17 mouse cellular contexts compared by ENCODE assay signal in the genomic region with DNA sequence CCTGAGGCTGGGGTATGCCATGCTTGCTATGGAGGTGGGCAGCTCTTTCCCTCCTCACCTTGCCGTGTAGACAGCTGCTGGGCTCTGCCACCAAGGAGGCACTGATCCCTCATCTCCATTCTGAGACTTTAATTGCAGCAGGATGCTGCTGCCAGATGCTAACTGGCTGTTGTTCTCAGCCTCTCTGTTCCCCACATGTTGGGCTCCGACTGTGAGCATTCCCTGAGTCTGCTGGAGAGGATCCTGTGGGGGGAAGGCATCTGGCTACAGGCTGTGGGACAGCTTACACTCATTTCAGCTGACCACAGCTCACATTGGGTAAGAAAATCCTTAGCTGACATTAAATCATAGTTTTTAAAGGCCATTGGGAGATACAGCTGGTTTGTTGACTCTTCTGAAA.
DNase-seq lines count a peak whose midpoint lies in the region; ATAC-seq and TF ChIP-seq lines count a peak whose summit lies in the region.
"Had no signal": no experiment of that assay in that cellular context is flagged by ENCODE, and none has a peak within 500 bp of the region (broad histone marks: within the 10 kb centered on the region; RNA-seq: fewer than 3 reads in every experiment).

No protein-coding gene starts in this region.

- DNase-seq in kidney, postnatal 0 days (ENCODE audit: low spot score) = peak; percentile 51
- no peak for DNase-seq in kidney, adult 2 months
- DNase-seq in stomach, postnatal 0 days (ENCODE audit: low spot score) = no peak
- DNase-seq in limb, embryonic 10.5 days (ENCODE audit: low spot score) = peak; percentile 43
- no peak for DNase-seq in left cerebral cortex, adult 11 months (ENCODE audit: low spot score)
- no peak for DNase-seq in thymus, postnatal 0 days (ENCODE audit: low spot score)
- DNase-seq: adrenal gland, adult 2 months; cerebellum, adult 8-10 months; kidney, adult 9 months; right cerebral cortex, postnatal 4 days; thymus, postnatal 36 days had no signal

- H3K9me3 ChIP-seq in kidney, postnatal 0 days (replicated peaks; ENCODE audit: low read length) = no peaks in the 10 kb centered on the region
- no peaks in the 10 kb centered on the region for H3K9me3 ChIP-seq in stomach, embryonic 15.5 days
- H3K9me3 ChIP-seq in stomach, postnatal 0 days (ENCODE audit: control insufficient read depth, low read length) = no peaks in the 10 kb centered on the region
- H3K9me3 ChIP-seq in limb, embryonic 10.5 days (replicated peaks) = no peaks in the 10 kb centered on the region
- H3K9me3 ChIP-seq: hindbrain, embryonic 12.5 days; limb, embryonic 13.5 days had no signal

- TF ChIP-seq POLR2A in kidney, adult 2 months (IDR thresholded peaks at IDR 0.05; ENCODE audit: low read depth, low read length) = no peak

- no peaks in the 10 kb centered on the region for H3K36me3 ChIP-seq in kidney, postnatal 0 days (ENCODE audit: insufficient read depth, low read length)
- no peaks in the 10 kb centered on the region for H3K36me3 ChIP-seq in kidney, adult 2 months (ENCODE audit: control insufficient read depth, insufficient read depth, low read length)
- H3K36me3 ChIP-seq in stomach, embryonic 15.5 days = no peaks in the 10 kb centered on the region
- H3K36me3 ChIP-seq in stomach, postnatal 0 days (ENCODE audit: control insufficient read depth, insufficient read depth, low read length) = no peaks in the 10 kb centered on the region
- H3K36me3 ChIP-seq in limb, embryonic 10.5 days = no peaks in the 10 kb centered on the region
- H3K36me3 ChIP-seq: hindbrain, embryonic 12.5 days; limb, embryonic 13.5 days had no signal

- WGBS in kidney, postnatal 0 days = 71% methylated on average over 2 of the region's 2 CpGs
- WGBS in kidney, adult 2 months = 59% methylated on average over 2 of the region's 2 CpGs
- WGBS in stomach, embryonic 15.5 days = 38% methylated on average over 2 of the region's 2 CpGs
- WGBS in stomach, postnatal 0 days = 53% methylated on average over 2 of the region's 2 CpGs
- WGBS in limb, embryonic 10.5 days = 25% methylated on average over 2 of the region's 2 CpGs

- H3K27me3 ChIP-seq in kidney, postnatal 0 days (ENCODE audit: insufficient read depth, low read length) = no peaks in the 10 kb centered on the region
- H3K27me3 ChIP-seq in kidney, adult 2 months (replicated peaks; ENCODE audit: control insufficient read depth, insufficient read depth, low read length) = no peaks in the 10 kb centered on the region
- no peaks in the 10 kb centered on the region for H3K27me3 ChIP-seq in stomach, embryonic 15.5 days (replicated peaks)
- no peaks in the 10 kb centered on the region for H3K27me3 ChIP-seq in stomach, postnatal 0 days (ENCODE audit: control insufficient read depth, insufficient read depth, low read length)
- H3K27me3 ChIP-seq in limb, embryonic 10.5 days (ENCODE audit: low read depth, poor library complexity, severe bottlenecking) = no peaks in the 10 kb centered on the region
- H3K27me3 ChIP-seq: hindbrain, embryonic 12.5 days; limb, embryonic 13.5 days had no signal

- no peak overlapping the region for H3K9ac ChIP-seq in kidney, postnatal 0 days (ENCODE audit: low read depth, low read length)
- no peak overlapping the region for H3K9ac ChIP-seq in stomach, embryonic 15.5 days
- no peak overlapping the region for H3K9ac ChIP-seq in stomach, postnatal 0 days (ENCODE audit: low read length)
- H3K9ac ChIP-seq: hindbrain, embryonic 12.5 days; limb, embryonic 13.5 days; liver, embryonic 14.5 days had no signal

- H3K4me1 ChIP-seq in kidney, postnatal 0 days (replicated peaks; ENCODE audit: insufficient read depth, low read length) = no peaks in the 10 kb centered on the region
- H3K4me1 ChIP-seq in kidney, adult 2 months (ENCODE audit: control insufficient read depth, insufficient read depth, low read length) = no peaks in the 10 kb centered on the region
- H3K4me1 ChIP-seq in stomach, embryonic 15.5 days = no peaks in the 10 kb centered on the region
- H3K4me1 ChIP-seq in stomach, postnatal 0 days (replicated peaks; ENCODE audit: control insufficient read depth, insufficient read depth) = no peaks in the 10 kb centered on the region
- H3K4me1 ChIP-seq in limb, embryonic 10.5 days = peaks cover 41% of the 10 kb centered on the region

- H3K4me2 ChIP-seq in kidney, postnatal 0 days (ENCODE audit: low read length) = no peak overlapping the region
- no peak overlapping the region for H3K4me2 ChIP-seq in stomach, embryonic 15.5 days
- no peak overlapping the region for H3K4me2 ChIP-seq in stomach, postnatal 0 days (replicated peaks; ENCODE audit: low read depth)
- H3K4me2 ChIP-seq: hindbrain, embryonic 12.5 days; limb, embryonic 13.5 days had no signal

- ATAC-seq in kidney, postnatal 0 days (replicated peaks; ENCODE audit: low FRiP score, low read depth) = no peak; the same call in 1 of the 2 replicates
- peak; percentile 22; the same call in 1 of the 2 replicates for ATAC-seq in stomach, embryonic 15.5 days (ENCODE audit: insufficient read depth, low FRiP score, low read depth)
- no peak; the same call in 1 of the 2 replicates for ATAC-seq in stomach, postnatal 0 days (ENCODE audit: low FRiP score, low TSS enrichment)
- ATAC-seq: midbrain, embryonic 16.5 days had no signal

- no peak overlapping the region for H3K27ac ChIP-seq in kidney, postnatal 0 days
- H3K27ac ChIP-seq in kidney, adult 2 months (ENCODE audit: insufficient read depth, low read depth, low read length) = no peak overlapping the region
- 0 out of 2 replicates have a peak overlapping the region, but pooled peaks have one; percentile 42 for H3K27ac ChIP-seq in stomach, embryonic 15.5 days
- H3K27ac ChIP-seq in stomach, postnatal 0 days (replicated peaks) = no peak overlapping the region
- H3K27ac ChIP-seq in limb, embryonic 10.5 days = no peak overlapping the region
- H3K27ac ChIP-seq: hindbrain, embryonic 12.5 days; layer of hippocampus, adult 2 months; limb, embryonic 13.5 days; liver, embryonic 14.5 days had no signal

- H3K4me3 ChIP-seq in kidney, postnatal 0 days (replicated peaks; ENCODE audit: low read depth, low read length) = no peak overlapping the region
- H3K4me3 ChIP-seq in kidney, adult 2 months (ENCODE audit: insufficient read depth, low read depth, low read length) = no peak overlapping the region
- H3K4me3 ChIP-seq in stomach, embryonic 15.5 days (replicated peaks) = no peak overlapping the region
- H3K4me3 ChIP-seq in stomach, postnatal 0 days (ENCODE audit: low read depth, low read length) = no peak overlapping the region
- no peak overlapping the region for H3K4me3 ChIP-seq in limb, embryonic 10.5 days
- H3K4me3 ChIP-seq: hindbrain, embryonic 12.5 days; layer of hippocampus, adult 2 months; limb, embryonic 13.5 days had no signal

- no peak for TF ChIP-seq CTCF in kidney, postnatal 0 days (IDR thresholded peaks at IDR 0.05; ENCODE audit: low read depth)
- TF ChIP-seq CTCF in kidney, adult 2 months (conservative IDR thresholded peaks at IDR 0.05; ENCODE audit: insufficient read depth, insufficient read length, low read depth, low read length) = no peak
- TF ChIP-seq CTCF in stomach, postnatal 0 days (IDR thresholded peaks at IDR 0.05; ENCODE audit: low read depth) = no peak

- no peak for TF ChIP-seq EP300 in stomach, postnatal 0 days (optimal IDR thresholded peaks at IDR 0.05)

Comparison
In these comparisons a context has a peak if more than half of its experiments do, and no peak if none do; other contexts are left out.
1. DNase-seq: peak in kidney, postnatal 0 days (single experiment) and limb, embryonic 10.5 days (single experiment); none in kidney, adult 2 months (single experiment), stomach, postnatal 0 days (single experiment), left cerebral cortex, adult 11 months (single experiment) and thymus, postnatal 0 days (single experiment).